ENCODE assay signal across 24 mouse cellular contexts in genomic region chr11:117629865-117630264, GRCm38 (mm10).
"Had no signal": no experiment of that assay in that cellular context is flagged by ENCODE, and none has a peak within 500 bp of the region (broad histone marks: within the 10 kb centered on the region; RNA-seq: fewer than 3 reads in every experiment).

No protein-coding gene starts in this region.

- DNase-seq: gastrocnemius, postnatal 10 days; gastrocnemius, postnatal 25 days; heart, adult 11 months; heart, adult 2 months; heart, postnatal 14 days; heart, postnatal 36 days; kidney, adult 11 months; kidney, adult 2 months; kidney, adult 9 months; kidney, postnatal 14 days; kidney, postnatal 36 days; layer of hippocampus, adult 9-11 months; layer of hippocampus, postnatal 36 days; left cerebral cortex, postnatal 4 days had no signal

- H3K4me3 ChIP-seq: heart, adult 2 months; heart, embryonic 13.5 days; heart, embryonic 15.5 days; hindbrain, embryonic 13.5 days; hindbrain, embryonic 15.5 days; kidney, embryonic 15.5 days; limb, embryonic 13.5 days; limb, embryonic 15.5 days; liver, embryonic 12.5 days had no signal

- H3K27me3 ChIP-seq: hindbrain, embryonic 13.5 days; hindbrain, embryonic 15.5 days; limb, embryonic 15.5 days had no signal

- H3K9me3 ChIP-seq: heart, embryonic 13.5 days; heart, embryonic 15.5 days; hindbrain, embryonic 13.5 days; hindbrain, embryonic 15.5 days; kidney, embryonic 15.5 days; limb, embryonic 13.5 days; limb, embryonic 15.5 days; liver, embryonic 12.5 days had no signal

- H3K36me3 ChIP-seq: heart, embryonic 13.5 days; heart, embryonic 15.5 days; hindbrain, embryonic 13.5 days; hindbrain, embryonic 15.5 days; kidney, embryonic 15.5 days; limb, embryonic 13.5 days; limb, embryonic 15.5 days; liver, embryonic 12.5 days had no signal

- H3K4me1 ChIP-seq: liver, embryonic 12.5 days had no signal

- ATAC-seq: hindbrain, postnatal 0 days; intestine, embryonic 16.5 days; liver, embryonic 12.5 days had no signal
